Mouse (Mus musculus): Measurements from ENCODE around the gene Lrrfip2.

The Lrrfip2 gene

DNA sequence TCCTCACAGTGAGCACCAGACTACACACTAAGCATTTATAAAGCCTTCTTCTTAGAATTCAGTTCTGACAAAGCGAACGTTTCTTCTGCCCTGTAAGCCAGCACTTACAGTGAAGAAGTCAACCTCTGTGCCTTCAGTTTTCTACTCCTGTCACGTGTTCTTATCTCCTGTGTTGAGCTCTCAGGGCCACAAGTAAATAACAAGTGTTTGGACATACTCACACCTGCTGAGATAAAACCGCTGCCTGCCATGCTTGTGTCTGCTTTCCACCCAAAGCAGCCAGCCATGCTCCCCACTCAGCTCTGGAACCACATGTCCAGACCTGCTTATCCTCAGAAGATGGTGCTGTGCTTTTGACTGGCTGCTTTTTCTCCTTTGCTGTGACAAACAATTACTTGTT lies 49.2 kb downstream of the Lrrfip2 start:
- no peak for DNase-seq (ENCODE audit: low spot score)

DNA sequence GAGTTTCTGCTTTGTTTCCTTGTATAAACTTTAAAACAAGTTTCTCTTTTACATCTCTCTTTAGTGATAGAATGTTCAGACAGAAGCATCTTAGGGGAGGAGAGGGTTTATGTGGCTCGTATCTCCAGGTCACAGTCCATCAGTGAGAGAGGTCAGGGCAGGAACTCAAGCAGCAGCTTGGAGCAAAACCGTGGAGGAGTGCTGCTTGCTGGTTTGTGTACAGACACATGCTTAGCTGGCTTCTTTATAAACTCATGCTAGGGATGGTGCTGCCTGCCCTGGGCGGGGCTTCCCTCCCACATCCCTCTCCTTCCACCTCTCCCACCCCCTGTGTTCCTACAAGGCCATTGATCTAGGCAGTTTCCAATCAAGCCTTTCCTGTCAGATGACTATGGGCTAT lies 53.0 kb downstream of the Lrrfip2 start:
- no peak for DNase-seq (ENCODE audit: low spot score)

DNA sequence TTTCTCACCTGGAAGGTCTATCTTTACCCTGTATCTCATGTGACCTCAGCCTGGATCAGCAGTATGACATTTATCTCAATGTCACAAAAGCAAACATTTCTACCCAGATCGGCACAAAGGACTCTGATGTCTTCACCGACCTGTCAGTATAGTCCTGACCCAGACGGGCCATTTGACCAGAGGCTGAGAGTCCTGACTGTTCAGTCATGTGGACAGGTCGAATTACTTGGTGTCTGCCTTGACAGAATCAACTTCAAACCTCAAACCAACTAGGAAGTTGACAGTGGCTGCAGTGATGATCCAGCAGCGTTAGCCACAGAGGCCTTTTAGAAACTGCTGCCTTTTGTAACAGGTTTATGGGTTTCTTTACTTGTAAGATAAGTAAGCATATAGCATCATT lies 56.7 kb downstream of the Lrrfip2 start:
- DNase-seq (ENCODE audit: low spot score): no peak

DNA sequence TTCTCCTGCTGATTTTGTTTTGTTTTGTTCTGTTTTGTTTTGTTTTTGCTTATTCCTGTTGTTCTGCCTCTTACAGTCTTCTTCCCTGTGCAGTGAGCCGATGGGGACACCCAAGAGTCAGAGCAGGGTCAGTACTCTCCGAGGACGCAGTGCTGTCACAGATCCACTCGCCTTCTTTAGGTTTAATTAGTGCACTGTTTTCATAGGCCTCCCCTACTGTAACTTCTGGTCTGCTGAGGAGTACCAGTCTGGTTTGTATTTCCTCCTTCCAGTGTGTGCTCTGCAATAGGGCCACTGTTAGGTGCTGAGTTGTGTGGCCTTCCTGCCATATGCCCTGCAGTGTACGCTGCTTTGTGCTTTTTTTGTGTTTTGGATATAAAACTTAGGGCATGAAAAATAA lies 61.6 kb downstream of the Lrrfip2 start:
- no peak for DNase-seq (ENCODE audit: low spot score)

DNA sequence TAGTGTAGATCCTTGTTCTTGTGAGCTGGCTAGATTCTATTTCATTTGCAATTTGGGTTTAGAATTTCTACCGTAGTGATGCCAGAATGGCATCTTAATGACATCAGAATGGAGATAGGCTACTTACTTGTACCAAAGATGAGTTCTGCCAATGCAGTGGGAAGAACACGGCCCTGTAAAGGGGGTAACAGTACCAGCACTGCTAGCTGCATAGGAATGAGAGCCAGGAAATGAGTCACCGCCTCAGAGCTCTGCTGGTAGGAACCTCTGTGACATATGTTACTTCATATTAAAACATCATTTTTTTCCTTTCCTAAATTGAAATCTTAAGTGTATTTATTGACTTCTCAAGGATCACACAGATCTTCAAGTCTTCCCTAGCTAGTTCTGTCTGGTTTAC lies 64.8 kb downstream of the Lrrfip2 start:
- no peak for DNase-seq (ENCODE audit: low spot score)

DNA sequence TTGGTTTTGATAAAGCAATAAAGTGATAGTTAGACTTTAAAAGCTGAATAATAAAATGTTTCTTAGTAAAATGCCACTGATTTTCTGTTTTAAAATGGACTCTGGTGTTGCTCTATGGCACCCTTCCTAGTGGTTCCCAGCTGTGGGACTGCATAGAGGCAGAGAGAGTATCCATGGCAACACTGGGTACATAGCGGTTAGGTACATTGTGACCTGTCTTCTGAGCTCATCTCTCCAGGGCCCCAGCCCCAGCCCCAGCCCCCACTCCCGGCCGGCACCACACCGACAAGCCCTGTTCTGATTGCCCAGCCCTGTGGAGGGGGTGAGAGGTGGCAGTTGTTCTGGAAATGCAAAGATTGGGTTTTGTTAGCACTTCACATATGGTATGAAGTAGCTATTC lies 67.5 kb downstream of the Lrrfip2 start:
- DNase-seq (ENCODE audit: low spot score): no peak

DNA sequence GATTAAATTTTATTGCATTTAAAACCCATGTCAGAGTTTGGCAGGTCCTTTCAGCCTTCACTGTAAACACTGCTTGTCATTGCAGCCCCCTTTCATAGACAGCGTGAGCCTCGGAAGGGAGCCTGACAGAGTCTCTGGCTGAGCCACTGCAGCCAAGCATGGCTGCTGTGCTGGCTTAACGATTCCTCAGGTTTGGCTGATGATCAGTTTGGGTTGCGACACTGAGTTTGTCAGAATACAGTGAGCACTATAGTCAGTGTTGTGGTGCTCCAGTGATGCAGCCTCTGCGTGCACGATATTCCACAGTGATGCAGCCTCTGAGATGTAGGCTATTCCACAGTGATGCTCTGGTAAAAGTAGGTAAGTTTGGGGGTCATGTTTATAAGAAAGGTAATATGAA lies 69.5 kb downstream of the Lrrfip2 start:
- no peak for DNase-seq (ENCODE audit: low spot score)

DNA sequence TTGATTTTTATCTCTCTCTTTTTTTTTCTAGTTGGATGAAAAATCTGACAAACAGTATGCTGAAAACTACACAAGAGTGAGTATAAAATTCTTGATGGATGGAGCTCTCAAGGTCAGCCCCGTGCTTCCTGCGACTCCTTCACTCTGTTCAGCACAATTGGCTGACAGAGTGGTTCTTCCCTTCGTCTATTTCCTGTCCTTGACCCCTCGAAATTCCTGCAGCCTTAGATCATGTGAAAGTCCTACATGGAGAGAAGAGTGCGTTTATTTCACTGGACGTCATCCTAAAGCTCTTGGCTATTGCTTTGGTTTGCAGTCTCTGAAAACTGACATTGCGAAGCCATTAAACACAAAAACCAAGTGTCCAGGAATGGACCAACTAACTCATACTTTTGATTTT lies 71.3 kb downstream of the Lrrfip2 start:
- no peak for DNase-seq (ENCODE audit: low spot score)

DNA sequence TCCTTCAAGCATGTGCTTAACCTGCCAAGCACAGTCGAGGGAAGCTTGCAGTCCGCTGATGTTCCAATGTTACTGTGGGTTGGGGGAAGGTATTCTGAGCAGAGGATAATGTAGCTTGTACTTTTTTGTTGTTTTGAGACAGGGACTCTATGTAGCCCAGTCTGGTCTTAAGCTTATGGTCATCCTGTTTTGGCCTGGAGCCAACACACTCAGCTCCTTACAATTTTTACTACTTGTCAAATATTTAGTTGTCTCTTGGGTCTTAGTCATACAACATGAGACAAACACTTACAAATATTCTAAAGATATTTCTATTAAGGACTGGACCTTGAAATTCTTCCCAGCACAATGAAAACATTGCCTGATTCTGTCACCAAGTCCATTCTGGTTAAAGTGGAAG lies 75.8 kb downstream of the Lrrfip2 start:
- no peak for DNase-seq (ENCODE audit: low spot score)

DNA sequence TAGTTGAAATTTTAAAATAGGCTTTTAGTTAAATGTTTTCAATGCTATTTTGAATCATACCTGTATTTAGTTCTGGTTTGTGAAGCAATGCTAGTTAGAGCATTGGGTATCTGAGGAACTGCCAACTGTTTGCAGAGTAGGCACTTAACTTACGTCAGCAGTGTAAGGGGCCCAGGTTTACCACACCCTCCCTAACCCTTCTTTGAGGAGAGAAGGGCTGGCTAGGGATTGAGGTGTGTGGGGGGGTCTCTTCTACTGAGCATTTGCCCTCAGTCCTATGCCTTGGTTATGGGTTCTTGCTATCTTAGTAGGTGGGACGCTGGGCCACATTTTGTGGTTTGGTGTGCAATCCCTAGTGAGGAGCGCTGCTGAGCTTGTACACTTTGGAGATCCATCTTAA lies 79.7 kb downstream of the Lrrfip2 start:
- peak; percentile 31 for DNase-seq (ENCODE audit: low spot score)

DNA sequence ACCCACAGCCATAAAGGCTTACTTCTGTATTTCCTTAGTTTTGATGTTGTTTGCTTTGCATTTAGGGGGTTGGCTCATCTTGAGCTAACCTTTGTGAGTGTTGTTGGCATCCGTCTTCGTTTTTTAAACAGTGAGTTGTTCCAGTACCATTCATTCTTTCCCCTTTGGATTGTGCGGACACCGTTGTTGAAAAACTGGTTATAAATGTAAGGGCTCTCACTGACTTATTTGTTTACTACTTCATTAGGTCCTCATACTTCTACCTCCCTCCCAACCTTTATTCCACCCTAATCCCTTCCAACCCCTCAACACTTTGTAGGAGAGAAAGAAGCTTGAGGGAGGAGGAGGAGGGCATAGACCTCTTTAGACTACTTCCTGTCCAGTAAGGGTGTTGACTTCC lies 80.3 kb downstream of the Lrrfip2 start:
- DNase-seq (ENCODE audit: low spot score): peak; percentile 56

DNA sequence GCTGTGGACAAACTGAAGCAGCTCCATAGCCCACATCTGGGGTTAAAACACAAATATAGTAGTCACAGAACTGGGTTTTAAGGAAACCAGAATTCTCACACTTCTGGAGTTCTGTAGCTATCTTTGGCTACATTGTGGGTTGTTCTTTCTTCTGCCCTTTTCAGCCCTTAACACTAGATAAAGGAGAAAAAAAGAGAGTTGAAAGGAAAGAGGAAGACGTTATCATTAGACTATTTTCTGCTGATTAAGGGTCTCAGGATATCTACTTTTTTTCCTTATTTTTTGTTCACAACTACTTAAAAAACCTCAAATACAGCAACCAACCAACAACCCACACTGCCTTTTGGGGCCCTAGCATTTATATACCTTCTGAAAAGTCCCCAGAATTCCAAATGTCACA lies 80.9 kb downstream of the Lrrfip2 start:
- DNase-seq (ENCODE audit: low spot score): no peak

DNA sequence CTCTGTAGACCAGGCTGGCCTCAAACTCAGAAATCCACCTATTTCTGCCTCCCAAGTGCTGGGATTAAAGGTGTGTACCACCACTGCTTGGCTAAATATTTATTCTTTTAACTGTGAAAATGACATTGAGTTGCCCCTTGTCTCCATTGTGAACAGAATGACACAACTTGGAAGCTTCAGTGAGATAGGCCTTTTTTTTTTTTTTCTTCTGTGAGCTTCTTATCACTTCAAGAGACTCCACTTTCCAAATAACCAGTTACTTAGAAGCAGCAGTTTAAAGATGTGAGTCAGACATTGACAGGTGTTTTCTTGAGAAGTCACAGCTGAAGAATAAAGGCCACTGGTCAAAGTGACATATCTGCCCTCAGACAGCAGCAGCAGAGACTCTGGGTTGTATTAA lies 82.8 kb downstream of the Lrrfip2 start:
- DNase-seq (ENCODE audit: low spot score): no peak

DNA sequence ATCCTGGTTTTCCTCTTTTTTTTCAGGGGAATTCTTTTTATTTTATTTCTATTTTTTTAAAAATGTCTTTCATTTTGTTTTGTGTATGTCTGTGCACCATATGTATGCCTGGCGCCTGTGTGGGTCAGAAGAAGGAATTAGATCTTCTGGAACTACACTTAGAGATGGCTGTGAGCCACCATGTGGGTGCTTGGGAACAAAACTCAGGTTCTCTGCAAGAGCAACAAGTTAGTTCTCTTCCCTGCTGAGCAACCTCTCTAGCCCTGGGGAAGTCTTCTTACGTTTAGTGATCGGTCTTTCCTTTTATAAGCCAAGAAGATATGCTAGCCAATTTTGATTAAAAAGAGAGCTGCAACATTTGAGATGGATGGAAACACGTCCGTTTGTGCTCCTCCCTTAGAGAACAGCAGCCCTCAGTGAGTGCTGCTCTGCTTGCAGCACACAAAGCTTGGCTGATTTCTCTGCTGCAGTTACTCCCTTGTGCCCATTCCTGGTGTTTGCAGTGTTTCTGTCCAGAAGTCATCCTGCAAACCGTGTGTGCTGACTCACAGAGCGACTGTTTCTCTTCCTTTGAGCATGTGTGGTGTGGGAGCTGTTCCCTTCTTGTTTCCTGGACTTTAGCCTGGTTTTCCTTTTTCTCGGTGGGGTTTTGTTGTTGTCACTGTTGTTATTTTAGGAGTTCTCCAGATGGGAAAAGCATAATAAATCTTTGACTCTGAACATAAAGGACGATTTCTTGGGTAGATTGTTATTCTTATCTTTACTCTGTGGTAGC lies 87.4 kb downstream of the Lrrfip2 start:
- peak; percentile 8 for DNase-seq (ENCODE audit: low spot score)

DNA sequence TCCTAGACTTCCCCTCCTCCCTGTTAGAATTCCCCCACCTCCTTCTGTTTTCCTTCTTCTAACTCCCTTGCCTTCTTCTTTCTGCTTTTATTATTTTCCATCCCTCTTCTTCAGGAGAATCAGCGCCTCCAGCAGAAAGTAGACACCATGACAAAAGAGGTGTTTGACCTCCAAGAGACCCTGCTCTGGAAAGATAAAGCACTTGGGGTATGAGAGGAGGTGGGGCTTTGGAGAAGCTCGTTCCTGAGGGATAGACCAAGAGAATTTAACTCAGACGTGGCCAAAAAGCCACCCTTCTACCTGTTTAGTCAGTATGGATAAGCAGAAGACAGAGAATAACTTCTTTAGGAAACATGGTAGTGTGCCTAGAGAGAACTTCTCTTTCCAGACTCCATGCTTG lies 90.3 kb downstream of the Lrrfip2 start:
- DNase-seq (ENCODE audit: low spot score): no peak

DNA sequence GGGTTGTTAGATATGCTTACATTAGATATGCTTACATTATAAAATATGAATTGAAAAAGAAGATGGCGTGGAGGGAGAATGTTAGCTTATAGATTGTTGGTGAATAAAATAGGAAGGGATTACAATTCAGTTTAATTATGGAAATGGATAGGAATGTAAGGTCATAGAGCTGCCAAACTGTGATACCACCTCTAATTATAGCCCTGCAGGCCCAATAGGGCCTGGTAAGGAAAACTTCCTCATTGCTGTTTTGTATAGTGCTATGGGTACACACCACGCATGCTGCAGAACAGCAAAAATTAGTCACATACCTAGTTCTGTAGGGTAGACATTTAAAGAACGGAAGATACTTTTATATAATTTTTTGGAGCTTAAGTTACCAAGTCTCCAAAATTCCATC lies 90.8 kb downstream of the Lrrfip2 start:
- DNase-seq (ENCODE audit: low spot score): no peak

DNA sequence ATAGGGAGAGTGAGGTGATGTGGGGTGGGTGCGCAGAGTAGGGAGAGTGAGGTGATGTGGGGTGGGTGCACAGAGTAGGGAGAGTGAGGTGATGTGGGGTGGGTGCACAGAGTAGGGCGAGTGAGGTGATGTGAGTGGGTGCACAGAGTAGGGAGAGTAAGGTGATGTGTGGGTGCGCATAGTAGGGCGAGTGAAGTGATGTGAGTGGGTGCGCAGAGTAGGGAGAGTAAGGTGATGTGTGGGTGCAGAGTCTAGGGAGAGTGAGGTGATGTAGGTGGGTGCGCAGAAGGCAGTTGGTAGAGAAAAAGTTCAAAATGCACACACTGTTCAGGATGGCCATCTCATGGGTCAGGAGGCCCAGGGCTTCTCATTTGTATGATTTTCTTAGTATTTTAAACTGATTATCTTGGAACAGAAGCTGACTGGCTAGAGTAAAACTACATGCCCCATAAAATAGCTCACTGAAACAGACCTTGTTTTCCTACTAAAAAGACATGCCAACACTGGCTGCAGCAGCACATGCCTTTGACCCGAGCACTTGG lies 91.8 kb downstream of the Lrrfip2 start:
- no peak for DNase-seq (ENCODE audit: low spot score)

DNA sequence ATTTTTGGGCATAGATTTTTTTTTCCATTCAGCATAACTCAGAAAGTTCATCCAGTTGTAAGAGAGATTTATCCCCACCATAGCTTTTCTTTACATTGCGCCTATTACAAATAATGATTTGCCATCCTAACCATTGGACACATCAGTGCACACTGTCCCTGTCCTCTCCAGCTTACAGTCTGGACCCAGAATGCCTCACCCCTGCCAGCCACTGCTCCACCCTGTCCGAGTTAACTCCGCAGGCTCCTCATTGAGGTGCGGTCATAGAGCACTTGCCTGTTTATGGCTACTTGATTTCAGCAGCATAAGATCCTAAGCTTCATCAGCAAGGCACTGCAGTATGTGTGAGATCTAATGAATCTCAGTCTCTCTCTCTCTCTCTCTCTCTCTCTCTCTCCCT lies 93.0 kb downstream of the Lrrfip2 start:
- no peak for DNase-seq (ENCODE audit: low spot score)

DNA sequence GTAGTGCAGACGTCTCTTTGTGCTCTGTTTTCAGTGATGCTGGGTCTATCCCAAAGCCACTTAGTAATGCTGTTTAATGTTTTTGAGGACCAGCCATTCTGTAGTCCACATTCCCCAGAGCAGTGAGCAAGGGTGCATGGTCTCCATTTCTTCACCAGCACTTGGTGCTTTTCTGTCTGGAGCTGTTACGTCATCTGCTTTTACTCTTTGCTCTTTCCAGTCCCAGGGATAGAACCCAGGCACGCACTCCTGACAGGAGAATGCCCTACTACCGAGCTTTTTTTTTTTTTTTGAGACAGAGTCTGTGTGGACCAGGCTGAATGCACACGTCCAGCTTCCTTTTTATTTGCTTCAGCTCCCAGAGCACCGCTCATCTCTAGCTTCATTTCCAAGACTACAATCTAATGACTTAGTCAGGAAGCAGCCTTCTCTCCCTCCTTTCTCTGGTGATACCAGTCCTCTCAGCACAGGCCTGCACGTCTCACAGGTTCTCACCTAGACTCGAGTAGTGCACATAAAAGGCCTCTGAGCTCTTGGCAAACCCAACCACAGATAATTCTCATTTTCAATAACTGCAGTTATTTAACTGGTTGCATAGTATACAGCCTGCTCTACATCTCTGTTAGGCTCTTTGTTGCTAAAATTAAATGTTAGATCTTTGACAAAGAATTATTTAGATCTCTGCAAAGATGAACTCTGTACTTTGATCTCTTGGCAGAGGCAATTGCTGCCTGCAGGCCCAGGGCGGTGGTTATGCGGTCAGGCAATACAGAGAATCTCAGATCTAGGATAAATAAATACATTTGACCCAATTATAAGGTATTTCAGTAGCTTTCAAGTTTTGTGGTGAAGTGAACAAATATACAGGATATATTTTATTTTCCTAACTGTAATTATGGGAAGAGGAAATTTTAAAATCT lies 94.0 kb downstream of the Lrrfip2 start:
- DNase-seq (ENCODE audit: low spot score): no peak

DNA sequence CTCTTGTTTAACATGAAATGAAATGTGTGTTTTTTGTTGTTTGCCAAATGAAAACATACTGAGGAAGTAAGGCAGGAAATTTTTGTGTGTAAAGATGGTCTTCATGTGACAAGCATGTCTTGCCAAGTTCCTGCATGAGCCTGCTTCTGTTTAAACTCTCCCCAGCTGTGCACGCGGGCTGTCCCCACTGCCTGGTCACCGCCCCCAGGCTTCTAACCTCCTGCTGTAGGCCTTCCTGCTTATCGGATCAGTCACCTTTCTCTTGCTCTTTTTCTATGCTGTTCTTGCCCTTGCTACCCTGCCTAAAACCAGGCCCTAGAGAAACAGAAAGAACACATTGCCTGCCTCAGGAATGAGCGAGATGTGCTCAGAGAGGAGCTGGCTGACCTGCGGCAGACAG lies 96.1 kb downstream of the Lrrfip2 start:
- peak; percentile 20 for DNase-seq (ENCODE audit: low spot score)

DNA sequence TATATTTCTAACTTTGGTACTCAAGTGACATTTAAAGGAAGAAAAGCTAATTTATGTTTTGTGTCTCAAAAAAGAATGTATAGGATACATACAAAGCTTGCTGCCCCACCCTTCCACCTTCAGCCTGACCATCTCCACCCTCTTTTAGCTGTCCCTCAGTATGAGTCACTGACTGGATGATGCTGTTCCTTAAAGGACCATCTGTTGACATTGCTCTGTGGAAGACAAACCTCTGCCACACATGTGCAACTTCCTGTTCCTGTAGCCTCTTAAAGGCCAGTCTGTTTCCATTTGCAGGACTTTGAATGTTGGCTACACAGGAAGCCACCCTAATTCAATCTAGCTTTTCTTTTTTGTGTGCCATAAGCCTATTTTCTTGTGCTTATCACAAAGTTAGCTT lies 99.0 kb downstream of the Lrrfip2 start:
- DNase-seq (ENCODE audit: low spot score): no peak

DNA sequence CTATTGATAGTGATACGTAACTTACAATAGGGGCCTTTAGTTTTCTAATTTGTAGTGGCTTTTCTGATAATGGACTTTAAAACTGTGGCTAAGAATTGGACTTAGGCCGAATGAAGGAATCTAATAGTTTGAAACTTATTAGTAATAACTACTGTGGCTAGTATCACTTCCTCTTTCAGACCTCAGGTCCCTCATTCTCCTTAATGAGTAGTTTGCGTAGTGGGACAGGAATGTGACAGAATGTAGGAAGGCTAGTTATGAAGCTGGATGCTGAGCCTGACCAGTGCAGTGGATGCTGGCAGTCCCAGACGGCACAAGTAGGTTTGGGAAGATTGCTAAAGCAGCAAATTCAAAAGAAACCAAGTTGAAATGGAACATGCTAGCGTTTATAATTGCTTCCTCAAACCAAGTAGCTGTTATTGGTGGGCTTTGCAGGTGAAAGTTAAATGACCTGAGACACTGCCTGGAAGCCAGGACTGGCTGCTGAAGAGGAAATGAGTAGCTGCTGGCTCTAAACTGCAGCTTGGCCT lies 103.2 kb downstream of the Lrrfip2 start:
- no peak for DNase-seq (ENCODE audit: low spot score)

DNA sequence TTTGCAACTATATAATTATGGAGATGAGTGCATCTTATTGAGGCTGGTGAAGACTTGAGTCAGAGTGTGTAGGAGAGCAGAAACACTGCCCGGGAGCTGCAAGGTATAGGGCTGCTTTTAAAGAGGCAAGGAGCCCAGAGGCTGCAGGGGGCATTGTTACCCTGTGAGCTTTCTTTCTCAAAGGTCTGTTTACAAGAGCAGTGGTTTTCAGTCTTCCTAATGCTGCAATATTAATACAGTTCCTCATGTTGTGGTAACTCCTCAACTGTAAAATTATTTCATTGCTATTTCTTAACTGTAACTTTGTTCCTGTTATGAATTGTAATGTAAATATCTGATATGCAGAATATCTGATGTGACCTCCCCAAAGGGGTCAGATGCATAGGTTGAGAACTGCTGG lies 104.2 kb downstream of the Lrrfip2 start:
- no peak for DNase-seq (ENCODE audit: low spot score)

All from lung, postnatal 25 days (tissue).